Mouse (Mus musculus) c-Kit-negative CD71-positive TER-119-positive erythroid progenitor cells, embryonic 14.5 days (primary cell): ENCODE data around the gene Ropn1l.

Experiments
- DNase-seq: peaks from one replicate; pipeline ENCODE4 v3.0.0-alpha.2; 2013; ENCODE audit warnings: low read depth, low spot score

Gene Ropn1l

GRCm38 (mm10) chr15:31447121-31447520 is 6.4 kb downstream of the Ropn1l start:
- no peak for DNase-seq

- no peak for DNase-seq
Measured at GRCm38 (mm10) chr15:31442698-31443097, 10.8 kb downstream of the Ropn1l start.

- no peak for DNase-seq
Measured at GRCm38 (mm10) chr15:31441996-31442395, 11.5 kb downstream of the Ropn1l start.

GRCm38 (mm10) chr15:31436811-31437210 is 16.7 kb downstream of the Ropn1l start:
- no peak for DNase-seq

- DNase-seq: no peak
Measured at GRCm38 (mm10) chr15:31436083-31436482, 17.5 kb downstream of the Ropn1l start.

GRCm38 (mm10) chr15:31433768-31434167 is 19.8 kb downstream of the Ropn1l start:
- DNase-seq: no peak

GRCm38 (mm10) chr15:31431847-31432246 is 21.7 kb downstream of the Ropn1l start:
- no peak for DNase-seq

GRCm38 (mm10) chr15:31430014-31430413 is 23.5 kb downstream of the Ropn1l start:
- no peak for DNase-seq

- DNase-seq: no peak
Measured at GRCm38 (mm10) chr15:31429429-31429828, 24.1 kb downstream of the Ropn1l start.

- DNase-seq: no peak
Measured at GRCm38 (mm10) chr15:31428571-31428970, 25.0 kb downstream of the Ropn1l start.

- no peak for DNase-seq
Measured at GRCm38 (mm10) chr15:31427390-31427789, 26.1 kb downstream of the Ropn1l start.

GRCm38 (mm10) chr15:31426066-31426706 is 27.4 kb downstream of the Ropn1l start:
- DNase-seq: no peak

- no peak for DNase-seq
Measured at GRCm38 (mm10) chr15:31422649-31423369, 30.7 kb downstream of the Ropn1l start.

GRCm38 (mm10) chr15:31419037-31419436 is 34.5 kb downstream of the Ropn1l start:
- DNase-seq: no peak

GRCm38 (mm10) chr15:31418686-31419024 is 34.9 kb downstream of the Ropn1l start:
- DNase-seq: no peak

- DNase-seq: no peak
Measured at GRCm38 (mm10) chr15:31417796-31418685, 35.5 kb downstream of the Ropn1l start.

GRCm38 (mm10) chr15:31417409-31417795 is 36.1 kb downstream of the Ropn1l start:
- no peak for DNase-seq

- DNase-seq: no peak
Measured at GRCm38 (mm10) chr15:31415181-31415580, 38.4 kb downstream of the Ropn1l start.

- no peak for DNase-seq
Measured at GRCm38 (mm10) chr15:31414179-31414898, 39.2 kb downstream of the Ropn1l start.

GRCm38 (mm10) chr15:31413662-31414061 is 39.9 kb downstream of the Ropn1l start:
- DNase-seq: no peak

GRCm38 (mm10) chr15:31412933-31413332 is 40.6 kb downstream of the Ropn1l start:
- DNase-seq: no peak

GRCm38 (mm10) chr15:31412436-31412835 is 41.1 kb downstream of the Ropn1l start:
- DNase-seq: no peak
